Mouse (Mus musculus): Measurements from ENCODE around the gene 1700010I14Rik. TPM values are rescaled to one million over a fixed set of nuclear protein-coding genes. Genes with fewer than 3 reads are reported as not detected.

1700010I14Rik gene
- polyA plus RNA-seq, 1 experiment from 2014 or later, result 1.9 TPM

- H3K9me3 ChIP-seq (ENCODE audit: control insufficient read depth, low read length), result no peaks in the 10 kb centered on the region
- H3K9ac ChIP-seq, result no peak overlapping the region
- H3K36me3 ChIP-seq (replicated peaks; ENCODE audit: control insufficient read depth, insufficient read depth), result no peaks in the 10 kb centered on the region
- 69% methylated on average over 8 of the region's 8 CpGs for WGBS
- peaks cover 8% of the 10 kb centered on the region; the same call in 1 of the 2 replicates for H3K4me1 ChIP-seq (replicated peaks; ENCODE audit: control insufficient read depth, insufficient read depth, low read length)
- H3K4me3 ChIP-seq (replicated peaks; ENCODE audit: low read length), result no peak overlapping the region
- ATAC-seq (ENCODE audit: low FRiP score), result no peak
- H3K4me2 ChIP-seq (replicated peaks), result no peak overlapping the region
- no peak for DNase-seq (ENCODE audit: low spot score)
- H3K27ac ChIP-seq, result no peak overlapping the region
- H3K27me3 ChIP-seq (ENCODE audit: control insufficient read depth, insufficient read depth, low read length), result no peaks in the 10 kb centered on the region
Observed at GRCm38 (mm10) chr17:9035561-9036348, 47.6 kb downstream of the 1700010I14Rik start.

GRCm38 (mm10) chr17:9042723-9043122 is 54.6 kb downstream of the 1700010I14Rik start:
- Histone ChIP-seq H3K9me3 (ENCODE audit: control insufficient read depth, low read length) (no peaks in the 10 kb centered on the region), H3K9ac (no peak overlapping the region), H3K36me3 (replicated peaks; ENCODE audit: control insufficient read depth, insufficient read depth) (no peaks in the 10 kb centered on the region), H3K27me3 (ENCODE audit: control insufficient read depth, insufficient read depth, low read length) (no peaks in the 10 kb centered on the region), H3K4me1 (replicated peaks; ENCODE audit: control insufficient read depth, insufficient read depth, low read length) (no peaks in the 10 kb centered on the region), H3K4me2 (replicated peaks) (no peak overlapping the region), H3K27ac (no peak overlapping the region), H3K4me3 (replicated peaks; ENCODE audit: low read length) (no peak overlapping the region)
- no peak for DNase-seq (ENCODE audit: low spot score)
- 46% methylated on average over 2 of the region's 2 CpGs for WGBS
- no peak for ATAC-seq (ENCODE audit: low FRiP score)

- Histone ChIP-seq H3K36me3 (replicated peaks; ENCODE audit: control insufficient read depth, insufficient read depth) (no peaks in the 10 kb centered on the region), H3K4me1 (replicated peaks; ENCODE audit: control insufficient read depth, insufficient read depth, low read length) (no peaks in the 10 kb centered on the region), H3K9me3 (ENCODE audit: control insufficient read depth, low read length) (no peaks in the 10 kb centered on the region), H3K4me3 (replicated peaks; ENCODE audit: low read length) (no peak overlapping the region), H3K4me2 (replicated peaks) (no peak overlapping the region), H3K9ac (no peak overlapping the region), H3K27ac (no peak overlapping the region), H3K27me3 (ENCODE audit: control insufficient read depth, insufficient read depth, low read length) (no peaks in the 10 kb centered on the region)
- WGBS, result 79% methylated on average over 13 of the region's 13 CpGs
- ATAC-seq (ENCODE audit: low FRiP score) (no peak), DNase-seq (ENCODE audit: low spot score) (no peak)
Observed at GRCm38 (mm10) chr17:9052441-9052980, 64.4 kb downstream of the 1700010I14Rik start.

GRCm38 (mm10) chr17:9059360-9059932 is 71.3 kb downstream of the 1700010I14Rik start:
- H3K27me3 ChIP-seq (ENCODE audit: control insufficient read depth, insufficient read depth, low read length), result no peaks in the 10 kb centered on the region
- no peaks in the 10 kb centered on the region for H3K36me3 ChIP-seq (replicated peaks; ENCODE audit: control insufficient read depth, insufficient read depth)
- no peaks in the 10 kb centered on the region for H3K9me3 ChIP-seq (ENCODE audit: control insufficient read depth, low read length)
- DNase-seq (ENCODE audit: low spot score) (no peak), ATAC-seq (ENCODE audit: low FRiP score) (no peak)
- H3K4me3 ChIP-seq (replicated peaks; ENCODE audit: low read length), result no peak overlapping the region
- H3K4me2 ChIP-seq (replicated peaks), result no peak overlapping the region
- H3K27ac ChIP-seq, result no peak overlapping the region
- WGBS, result 73% methylated on average over 8 of the region's 8 CpGs
- H3K4me1 ChIP-seq (replicated peaks; ENCODE audit: control insufficient read depth, insufficient read depth, low read length), result no peaks in the 10 kb centered on the region
- H3K9ac ChIP-seq, result no peak overlapping the region

Measured in hindbrain, embryonic 14.5 days (tissue).